8 mouse cellular contexts compared by ENCODE assay signal in genomic region chr8:77549121-77549706, GRCm38 (mm10). TPM values are rescaled to one million over a fixed set of nuclear protein-coding genes. Genes with fewer than 3 reads are reported as not detected.
DNase-seq lines count a peak whose midpoint lies in the region; ATAC-seq lines count a peak whose summit lies in the region.

Gene Prmt9 (plus strand): TSS chr8:77549397.

- H3K4me3 ChIP-seq in intestine, embryonic 14.5 days (ENCODE audit: low read depth, low read length) = peak within 1 kb of the TSS; percentile 75

- H3K4me2 ChIP-seq in intestine, embryonic 14.5 days (ENCODE audit: low read length) = peak within 1 kb of the TSS; percentile 77

- intact Hi-C loops in left cerebral cortex, postnatal 14 days (cut with DNase I) = loop anchor here (2.0 kb wide), 1 partner anchor 62 kb away; the partner anchor contains the start of gene Tmem184c

- no peaks in the 10 kb centered on the region for H3K27me3 ChIP-seq in intestine, embryonic 14.5 days (replicated peaks; ENCODE audit: control insufficient read depth, insufficient read depth, low read length)

- ATAC-seq in intestine, embryonic 14.5 days (replicated peaks; ENCODE audit: low FRiP score, low TSS enrichment, low read depth) = peak; percentile 99

- H3K9ac ChIP-seq in intestine, embryonic 14.5 days (ENCODE audit: low read length) = peak within 1 kb of the TSS; percentile 81

- H3K36me3 ChIP-seq in intestine, embryonic 14.5 days (ENCODE audit: control insufficient read depth, insufficient read depth, low read length) = peaks cover 25% of the 10 kb centered on the region

- 4% methylated on average over 42 of the region's 42 CpGs for WGBS in intestine, embryonic 14.5 days

- peak; percentile 96 to 98 for DNase-seq in adrenal gland, adult (ENCODE audit: inconsistent age in 2 of 2, low spot score in 1 of 2)
- peak; percentile 94 for DNase-seq in embryo, embryonic 10.5 days (ENCODE audit: low spot score)
- DNase-seq in gastrocnemius, postnatal 25 days = peak; percentile 92
- DNase-seq in intestine, embryonic 14.5 days (ENCODE audit: low spot score) = peak; percentile 96
- peak; percentile 94 to 95 for DNase-seq in left cerebral cortex, postnatal 14 days (ENCODE audit: low spot score in 2 of 2)
- peak; percentile 93 for DNase-seq in mesoderm, embryonic 11.5 days (ENCODE audit: low read depth, low spot score)
- peak; percentile 87 to 88 for DNase-seq in right cerebral cortex, postnatal 36 days (ENCODE audit: low spot score in 2 of 2)
- DNase-seq in yolk sac, embryonic 10.5 days (ENCODE audit: low spot score) = peak; percentile 89

- H3K27ac ChIP-seq in intestine, embryonic 14.5 days (ENCODE audit: low read depth) = peak within 1 kb of the TSS; percentile 64

- no peaks in the 10 kb centered on the region for H3K4me1 ChIP-seq in intestine, embryonic 14.5 days (replicated peaks; ENCODE audit: control insufficient read depth, insufficient read depth, low read length)

- H3K9me3 ChIP-seq in intestine, embryonic 14.5 days (ENCODE audit: control insufficient read depth, low read length) = 0 out of 2 replicates have a peak, but pooled peaks cover 4% of the 10 kb centered on the region

RNA-seq across cellular contexts. Expression of gene Prmt9, which starts in this region (rescaled TPM):
- 1 to 10 TPM; 8.0 to 8.9 TPM for total RNA-seq in gastrocnemius, postnatal 25 days (2021)
- 19.6 and 19.7 TPM in 2 replicates for polyA plus RNA-seq in intestine, embryonic 14.5 days (2014; fragmentation: Nextera tagmentation; extraction: Ambion mirVana)
- total RNA-seq in left cerebral cortex, postnatal 14 days (2021) = 10 to 100 TPM; 21.9 to 22.0 TPM

Comparison
In these comparisons a context has a peak if more than half of its experiments do, and no peak if none do; other contexts are left out.
1. Peak in every context shown above with its lines: DNase-seq, ATAC-seq, H3K4me3 ChIP-seq and H3K27ac ChIP-seq.